Mouse (Mus musculus): Measurements from ENCODE around the gene Cdcp1. TPM values are rescaled to one million over a fixed set of nuclear protein-coding genes. Genes with fewer than 3 reads are reported as not detected.
A peak's percentile ranks its signal among the peaks of the same experiment; 100 is the strongest.

Gene Cdcp1
- polyA plus RNA-seq, 1 experiment from 2014 or later: 0.39 TPM

- Histone ChIP-seq H3K27ac (no peak overlapping the region), H3K9ac (no peak overlapping the region), H3K4me3 (no peak overlapping the region), H3K9me3 (replicated peaks) (no peaks in the 10 kb centered on the region), H3K36me3 (no peaks in the 10 kb centered on the region), H3K27me3 (no peaks in the 10 kb centered on the region), H3K4me2 (no peak overlapping the region), H3K4me1 (replicated peaks) (peaks cover 11% of the 10 kb centered on the region)
- WGBS: 97% methylated on average over 5 of the region's 5 CpGs
- no peak for ATAC-seq (replicated peaks; ENCODE audit: insufficient number of reproducible peaks, insufficient read depth, low FRiP score, low read depth)
Measured at GRCm38 (mm10) chr9:123240271-123240670, 24.4 kb upstream of the Cdcp1 start.

- 59% methylated on average over 2 of the region's 2 CpGs for WGBS
- H3K9me3 ChIP-seq (replicated peaks): no peaks in the 10 kb centered on the region
- peaks cover 11% of the 10 kb centered on the region for H3K4me1 ChIP-seq (replicated peaks)
- no peaks in the 10 kb centered on the region for H3K27me3 ChIP-seq
- no peaks in the 10 kb centered on the region for H3K36me3 ChIP-seq
- no peak overlapping the region for H3K4me3 ChIP-seq
- H3K4me2 ChIP-seq: no peak overlapping the region
- ATAC-seq (replicated peaks; ENCODE audit: insufficient number of reproducible peaks, insufficient read depth, low FRiP score, low read depth): no peak
- H3K27ac ChIP-seq: peak overlapping the region; percentile 81; the same call in 1 of the 2 replicates
- no peak overlapping the region for H3K9ac ChIP-seq
Measured at GRCm38 (mm10) chr9:123239651-123240050, 23.8 kb upstream of the Cdcp1 start.

- Histone ChIP-seq H3K27me3 (no peaks in the 10 kb centered on the region), H3K9ac (no peak overlapping the region), H3K4me2 (no peak overlapping the region), H3K4me3 (no peak overlapping the region), H3K9me3 (replicated peaks) (no peaks in the 10 kb centered on the region), H3K36me3 (no peaks in the 10 kb centered on the region), H3K27ac (peak overlapping the region; percentile 81), H3K4me1 (replicated peaks) (peaks cover 11% of the 10 kb centered on the region)
- 33% methylated on average over 4 of the region's 4 CpGs for WGBS
- peak; percentile 66; the same call in 1 of the 2 replicates for ATAC-seq (replicated peaks; ENCODE audit: insufficient number of reproducible peaks, insufficient read depth, low FRiP score, low read depth)
Measured at GRCm38 (mm10) chr9:123238256-123239045, 22.6 kb upstream of the Cdcp1 start.

GRCm38 (mm10) chr9:123237739-123238138 lies 21.9 kb upstream of the Cdcp1 start:
- no peaks in the 10 kb centered on the region for H3K9me3 ChIP-seq (replicated peaks)
- H3K27ac ChIP-seq: peak overlapping the region; percentile 68
- H3K9ac ChIP-seq: no peak overlapping the region
- peaks cover 11% of the 10 kb centered on the region for H3K4me1 ChIP-seq (replicated peaks)
- H3K4me2 ChIP-seq: no peak overlapping the region
- no peak overlapping the region for H3K4me3 ChIP-seq
- H3K27me3 ChIP-seq: no peaks in the 10 kb centered on the region
- ATAC-seq (replicated peaks; ENCODE audit: insufficient number of reproducible peaks, insufficient read depth, low FRiP score, low read depth): peak; percentile 62; the same call in 1 of the 2 replicates
- WGBS: 36% methylated on average over 2 of the region's 2 CpGs
- H3K36me3 ChIP-seq: no peaks in the 10 kb centered on the region

- H3K9me3 ChIP-seq (replicated peaks): no peaks in the 10 kb centered on the region
- H3K36me3 ChIP-seq: no peaks in the 10 kb centered on the region
- H3K9ac ChIP-seq: no peak overlapping the region
- H3K4me2 ChIP-seq: no peak overlapping the region
- no peaks in the 10 kb centered on the region for H3K27me3 ChIP-seq
- 28% methylated on average over 3 of the region's 3 CpGs for WGBS
- no peak overlapping the region for H3K27ac ChIP-seq
- H3K4me1 ChIP-seq (replicated peaks): peaks cover 11% of the 10 kb centered on the region
- no peak overlapping the region for H3K4me3 ChIP-seq
- ATAC-seq (replicated peaks; ENCODE audit: insufficient number of reproducible peaks, insufficient read depth, low FRiP score, low read depth): no peak
Measured at GRCm38 (mm10) chr9:123235621-123236020, 19.8 kb upstream of the Cdcp1 start.

- ATAC-seq (replicated peaks; ENCODE audit: insufficient number of reproducible peaks, insufficient read depth, low FRiP score, low read depth): no peak
- H3K9ac ChIP-seq: no peak overlapping the region
- H3K4me1 ChIP-seq (replicated peaks): no peaks in the 10 kb centered on the region
- H3K4me2 ChIP-seq: no peak overlapping the region
- H3K4me3 ChIP-seq: no peak overlapping the region
- WGBS: 66% methylated on average over 4 of the region's 4 CpGs
- no peaks in the 10 kb centered on the region for H3K27me3 ChIP-seq
- H3K9me3 ChIP-seq (replicated peaks): no peaks in the 10 kb centered on the region
- no peaks in the 10 kb centered on the region for H3K36me3 ChIP-seq
- H3K27ac ChIP-seq: no peak overlapping the region
Measured at GRCm38 (mm10) chr9:123229826-123230225, 14.0 kb upstream of the Cdcp1 start.

- Histone ChIP-seq H3K9me3 (replicated peaks) (no peaks in the 10 kb centered on the region), H3K36me3 (no peaks in the 10 kb centered on the region), H3K9ac (no peak overlapping the region), H3K27ac (no peak overlapping the region), H3K4me3 (no peak overlapping the region), H3K4me1 (replicated peaks) (no peaks in the 10 kb centered on the region), H3K4me2 (no peak overlapping the region), H3K27me3 (no peaks in the 10 kb centered on the region)
- no peak for ATAC-seq (replicated peaks; ENCODE audit: insufficient number of reproducible peaks, insufficient read depth, low FRiP score, low read depth)
Measured at GRCm38 (mm10) chr9:123228671-123229070, 12.8 kb upstream of the Cdcp1 start.

GRCm38 (mm10) chr9:123227106-123227750 lies 11.4 kb upstream of the Cdcp1 start:
- no peak for ATAC-seq (replicated peaks; ENCODE audit: insufficient number of reproducible peaks, insufficient read depth, low FRiP score, low read depth)
- Histone ChIP-seq H3K9ac (no peak overlapping the region), H3K27ac (no peak overlapping the region), H3K9me3 (replicated peaks) (no peaks in the 10 kb centered on the region), H3K4me1 (replicated peaks) (no peaks in the 10 kb centered on the region), H3K27me3 (no peaks in the 10 kb centered on the region), H3K4me3 (no peak overlapping the region), H3K36me3 (no peaks in the 10 kb centered on the region), H3K4me2 (no peak overlapping the region)
- WGBS: 52% methylated on average over 3 of the region's 3 CpGs

- no peak for ATAC-seq (replicated peaks; ENCODE audit: insufficient number of reproducible peaks, insufficient read depth, low FRiP score, low read depth)
- no peak overlapping the region for H3K27ac ChIP-seq
- H3K4me3 ChIP-seq: no peak overlapping the region
- no peak overlapping the region for H3K4me2 ChIP-seq
- no peaks in the 10 kb centered on the region for H3K27me3 ChIP-seq
- H3K9me3 ChIP-seq (replicated peaks): no peaks in the 10 kb centered on the region
- H3K36me3 ChIP-seq: no peaks in the 10 kb centered on the region
- 40% methylated on average over 2 of the region's 2 CpGs for WGBS
- H3K4me1 ChIP-seq (replicated peaks): peaks cover 1% of the 10 kb centered on the region
- H3K9ac ChIP-seq: no peak overlapping the region
Measured at GRCm38 (mm10) chr9:123224863-123225431, 9.1 kb upstream of the Cdcp1 start.

- WGBS: 14% methylated on average over 5 of the region's 5 CpGs
Measured at GRCm38 (mm10) chr9:123219826-123220225, 4.0 kb upstream of the Cdcp1 start.

GRCm38 (mm10) chr9:123213371-123213770 lies 2.5 kb downstream of the Cdcp1 start:
- H3K4me3 ChIP-seq: no peak overlapping the region
- H3K9me3 ChIP-seq (replicated peaks): no peaks in the 10 kb centered on the region
- peaks cover 10% of the 10 kb centered on the region; the same call in 1 of the 2 replicates for H3K27me3 ChIP-seq
- H3K27ac ChIP-seq: no peak overlapping the region
- peaks cover 11% of the 10 kb centered on the region for H3K4me1 ChIP-seq (replicated peaks)
- no peaks in the 10 kb centered on the region for H3K36me3 ChIP-seq
- no peak overlapping the region for H3K9ac ChIP-seq
- no peak overlapping the region for H3K4me2 ChIP-seq
- no peak for ATAC-seq (replicated peaks; ENCODE audit: insufficient number of reproducible peaks, insufficient read depth, low FRiP score, low read depth)
- 62% methylated on average over 9 of the region's 9 CpGs for WGBS

More at GRCm38 (mm10) chr9:123219826-123220225, 4.0 kb upstream of the Cdcp1 start:
- Histone ChIP-seq H3K4me2 (no peak overlapping the region), H3K36me3 (no peaks in the 10 kb centered on the region), H3K4me1 (replicated peaks) (peaks cover 20% of the 10 kb centered on the region), H3K27ac (peak overlapping the region; percentile 72), H3K9me3 (replicated peaks) (no peaks in the 10 kb centered on the region), H3K4me3 (no peak overlapping the region), H3K9ac (no peak overlapping the region), H3K27me3 (peaks cover 7% of the 10 kb centered on the region; the same call in 1 of the 2 replicates)
- ATAC-seq (replicated peaks; ENCODE audit: insufficient number of reproducible peaks, insufficient read depth, low FRiP score, low read depth): 0 out of 2 replicates have a peak, but pooled peaks have one; percentile 69

Data from heart, embryonic 15.5 days (tissue).